In genomic region chr3:98336661-98337654, GRCm38 (mm10) we compare ENCODE assay signal across 9 mouse cellular contexts. TPM values are rescaled to one million over a fixed set of nuclear protein-coding genes. Genes with fewer than 3 reads are reported as not detected.
DNase-seq lines count a peak whose midpoint lies in the region; ATAC-seq and TF ChIP-seq lines count a peak whose summit lies in the region.
"Had no signal": no experiment of that assay in that cellular context is flagged by ENCODE, and none has a peak within 500 bp of the region (broad histone marks: within the 10 kb centered on the region; RNA-seq: fewer than 3 reads in every experiment).

No protein-coding gene starts in this region.

- H3K27me3 ChIP-seq in kidney, embryonic 16.5 days (ENCODE audit: insufficient read depth, low read length), result no peaks in the 10 kb centered on the region
- no peaks in the 10 kb centered on the region for H3K27me3 ChIP-seq in limb, embryonic 10.5 days (ENCODE audit: low read depth, poor library complexity, severe bottlenecking)
- no peaks in the 10 kb centered on the region; the same call in 1 of the 2 replicates for H3K27me3 ChIP-seq in neural tube, embryonic 12.5 days (replicated peaks)

- TF ChIP-seq CTCF in embryonic fibroblast, embryonic 13.5 days (IDR thresholded peaks at IDR 0.05; ENCODE audit: borderline replicate concordance, insufficient read depth, low read length), result no peak

- H3K9ac ChIP-seq in kidney, embryonic 16.5 days (replicated peaks; ENCODE audit: low read length), result peak overlapping the region; percentile 44; the same call in 1 of the 2 replicates
- no peak overlapping the region for H3K9ac ChIP-seq in neural tube, embryonic 12.5 days

- H3K4me3 ChIP-seq in kidney, embryonic 16.5 days (ENCODE audit: low read length), result peak overlapping the region; percentile 83
- H3K4me3 ChIP-seq in embryonic fibroblast, embryonic 13.5 days (ENCODE audit: insufficient read depth, low read length), result peak overlapping the region; percentile 94; the same call in 1 of the 2 replicates
- H3K4me3 ChIP-seq in limb, embryonic 10.5 days, result 0 out of 2 replicates have a peak overlapping the region, but pooled peaks have one; percentile 85
- H3K4me3 ChIP-seq in neural tube, embryonic 12.5 days, result no peak overlapping the region

- 75% methylated on average over 22 of the region's 22 CpGs for WGBS in kidney, embryonic 16.5 days
- 87% methylated on average over 22 of the region's 22 CpGs for WGBS in limb, embryonic 10.5 days
- 61% methylated on average over 22 of the region's 22 CpGs for WGBS in neural tube, embryonic 12.5 days

- no peak overlapping the region for H3K27ac ChIP-seq in kidney, embryonic 16.5 days (ENCODE audit: low read length)
- H3K27ac ChIP-seq in embryonic fibroblast, embryonic 13.5 days (ENCODE audit: insufficient read depth, low read length), result no peak overlapping the region
- peak overlapping the region; percentile 16; the same call in 1 of the 2 replicates for H3K27ac ChIP-seq in limb, embryonic 10.5 days
- no peak overlapping the region for H3K27ac ChIP-seq in neural tube, embryonic 12.5 days

- peaks cover 12% of the 10 kb centered on the region; the same call in 1 of the 2 replicates for H3K36me3 ChIP-seq in kidney, embryonic 16.5 days (ENCODE audit: insufficient read depth, low read length)
- H3K36me3 ChIP-seq in limb, embryonic 10.5 days, result peaks cover 36% of the 10 kb centered on the region
- peaks cover 17% of the 10 kb centered on the region for H3K36me3 ChIP-seq in neural tube, embryonic 12.5 days

- H3K4me1 ChIP-seq in kidney, embryonic 16.5 days (ENCODE audit: insufficient read depth, low read length), result peaks cover 42% of the 10 kb centered on the region
- peaks cover 13% of the 10 kb centered on the region; the same call in 1 of the 2 replicates for H3K4me1 ChIP-seq in embryonic fibroblast, embryonic 13.5 days (ENCODE audit: control insufficient read depth, insufficient read depth, low read length)
- peaks cover 45% of the 10 kb centered on the region for H3K4me1 ChIP-seq in limb, embryonic 10.5 days
- H3K4me1 ChIP-seq in neural tube, embryonic 12.5 days, result peaks cover 36% of the 10 kb centered on the region

- peak overlapping the region; percentile 91 for H3K4me2 ChIP-seq in kidney, embryonic 16.5 days (replicated peaks; ENCODE audit: low read depth, low read length)
- peak overlapping the region; percentile 99 for H3K4me2 ChIP-seq in neural tube, embryonic 12.5 days (replicated peaks)

- DNase-seq in kidney, postnatal 36 days, result no peak
- no peak for DNase-seq in limb, embryonic 10.5 days (ENCODE audit: low spot score)
- DNase-seq in cerebellum, postnatal 14 days, result no peak
- DNase-seq in cerebellum, adult 18-20 months, result no peak
- no peak for DNase-seq in right cerebral cortex, adult 2 months (ENCODE audit: low spot score in 2 of 2)
- DNase-seq: cerebellum, adult 9-11 months had no signal

- no peaks in the 10 kb centered on the region for H3K9me3 ChIP-seq in kidney, embryonic 16.5 days (ENCODE audit: low read length)
- no peaks in the 10 kb centered on the region for H3K9me3 ChIP-seq in limb, embryonic 10.5 days (replicated peaks)
- no peaks in the 10 kb centered on the region for H3K9me3 ChIP-seq in neural tube, embryonic 12.5 days

- TF ChIP-seq POLR2A in embryonic fibroblast, embryonic 13.5 days (IDR thresholded peaks at IDR 0.05; ENCODE audit: low read depth, low read length), result no peak

- ATAC-seq in kidney, embryonic 16.5 days (ENCODE audit: low FRiP score, low TSS enrichment), result no peak
- ATAC-seq in neural tube, embryonic 12.5 days (ENCODE audit: low FRiP score, low read depth), result peak; percentile 27; the same call in 1 of the 2 replicates

RNA-seq across cellular contexts. Expression of gene Phgdh, which starts 2.8 kb away (rescaled TPM):
- polyA plus RNA-seq in kidney, embryonic 16.5 days (2015; fragmentation: Nextera tagmentation; extraction: Ambion mirVana), result 541 and 585 TPM in 2 replicates
- 232 and 249 TPM in 2 replicates for polyA plus RNA-seq in embryonic fibroblast, embryonic 13.5 days (2011; ENCODE audit: insufficient read length, low read depth, missing spikeins)
- 357 and 401 TPM in 2 replicates for polyA plus RNA-seq in limb, embryonic 10.5 days (2016; fragmentation: Nextera tagmentation; extraction: Ambion mirVana)
- 206 and 215 TPM in 2 replicates for polyA plus RNA-seq in neural tube, embryonic 12.5 days (2016; fragmentation: Nextera tagmentation; extraction: Ambion mirVana)

RNA-seq across cellular contexts. Expression of gene Zfp697, which starts 45.3 kb away (rescaled TPM):
- polyA plus RNA-seq in kidney, embryonic 16.5 days (2015; fragmentation: Nextera tagmentation; extraction: Ambion mirVana), result 16.4 and 17.1 TPM in 2 replicates
- 7.6 and 10.2 TPM in 2 replicates for polyA plus RNA-seq in embryonic fibroblast, embryonic 13.5 days (2011; ENCODE audit: insufficient read length, low read depth, missing spikeins)
- 7.8 and 9.4 TPM in 2 replicates for polyA plus RNA-seq in limb, embryonic 10.5 days (2016; fragmentation: Nextera tagmentation; extraction: Ambion mirVana)
- 11.8 and 12.3 TPM in 2 replicates for polyA plus RNA-seq in neural tube, embryonic 12.5 days (2016; fragmentation: Nextera tagmentation; extraction: Ambion mirVana)

RNA-seq across cellular contexts. Expression of gene Hmgcs2, which starts 56.7 kb away (rescaled TPM):
- 12.3 and 13.1 TPM in 2 replicates for polyA plus RNA-seq in kidney, embryonic 16.5 days (2015; fragmentation: Nextera tagmentation; extraction: Ambion mirVana)
- polyA plus RNA-seq in embryonic fibroblast, embryonic 13.5 days (2011; ENCODE audit: insufficient read length, low read depth, missing spikeins), result not detected in 2 replicates
- polyA plus RNA-seq in limb, embryonic 10.5 days (2016; fragmentation: Nextera tagmentation; extraction: Ambion mirVana), result 0.28 and 0.35 TPM in 2 replicates
- 2.3 and 3.2 TPM in 2 replicates for polyA plus RNA-seq in neural tube, embryonic 12.5 days (2016; fragmentation: Nextera tagmentation; extraction: Ambion mirVana)
